Mouse (Mus musculus) c-Kit-positive CD71-positive TER-119-negative erythroid progenitor cells, embryonic 14.5 days (primary cell): Measurements from ENCODE around the gene Daam1.
A peak's percentile ranks its signal among the peaks of the same experiment; 100 is the strongest.

Experiments used
- DNase-seq: peaks from one replicate; pipeline ENCODE4 v3.0.0-alpha.2; 2013; ENCODE audit warnings: low read depth

Daam1 gene

DNA sequence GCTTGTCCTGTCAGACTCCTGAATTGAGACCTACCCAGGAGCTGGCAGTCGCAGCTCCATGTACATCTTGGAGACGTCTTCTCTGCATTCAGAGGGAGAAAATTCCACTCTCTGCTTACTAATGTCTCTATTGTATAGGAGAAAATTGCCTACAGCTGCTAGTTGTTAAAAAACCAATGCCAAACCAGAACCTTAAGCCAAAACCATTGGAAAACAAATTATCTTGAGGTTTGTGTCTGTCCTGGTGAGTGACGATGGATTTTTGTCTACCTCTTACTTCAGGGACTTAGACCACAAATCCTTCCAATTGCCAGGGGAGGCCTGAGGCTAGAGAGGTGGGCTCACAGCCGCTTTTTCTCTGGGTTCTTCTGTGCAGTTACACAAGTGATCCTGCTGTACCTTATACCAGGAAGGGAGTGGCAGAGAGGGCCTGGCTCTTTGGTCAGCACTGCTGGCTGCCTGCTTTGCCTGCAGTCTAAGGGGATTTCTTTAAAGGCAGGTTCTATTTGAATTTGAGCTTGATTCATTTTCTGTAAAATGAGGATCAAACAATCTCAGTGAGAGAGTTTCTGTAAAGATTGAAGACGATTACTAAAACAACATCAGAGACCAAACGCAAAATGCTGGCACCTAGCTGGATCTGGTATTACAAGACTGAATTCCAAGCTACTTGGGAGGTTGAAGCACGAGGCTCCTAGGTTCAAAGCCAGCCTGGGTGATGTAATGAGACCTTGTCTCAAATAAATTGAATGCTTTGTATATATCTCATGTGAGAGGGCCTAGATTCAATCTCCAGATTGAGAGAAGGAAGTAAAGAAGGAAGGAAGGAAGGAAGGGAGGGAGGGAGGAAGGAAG is 68.0 kb downstream of the Daam1 start:
- no peak for DNase-seq

DNA sequence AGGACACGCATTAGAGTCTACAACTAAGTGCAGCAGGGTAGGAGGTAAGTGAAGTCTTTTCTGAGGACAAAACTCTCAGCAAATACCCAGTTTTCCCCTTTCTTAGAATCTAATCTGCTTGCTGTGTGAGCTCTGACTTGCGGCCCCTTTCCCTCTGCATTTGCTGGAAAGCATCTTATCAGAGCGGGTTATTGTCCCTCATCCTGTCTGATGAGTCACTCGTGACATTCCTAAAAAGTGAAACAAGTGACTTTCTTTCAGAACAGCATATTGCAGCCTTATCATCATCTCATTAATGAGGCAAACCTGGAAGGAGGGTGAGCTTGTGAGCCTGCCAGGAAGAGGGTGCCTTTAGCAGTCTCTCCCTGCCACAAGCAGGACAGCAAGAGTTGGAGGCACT is 68.7 kb downstream of the Daam1 start:
- DNase-seq = no peak

DNA sequence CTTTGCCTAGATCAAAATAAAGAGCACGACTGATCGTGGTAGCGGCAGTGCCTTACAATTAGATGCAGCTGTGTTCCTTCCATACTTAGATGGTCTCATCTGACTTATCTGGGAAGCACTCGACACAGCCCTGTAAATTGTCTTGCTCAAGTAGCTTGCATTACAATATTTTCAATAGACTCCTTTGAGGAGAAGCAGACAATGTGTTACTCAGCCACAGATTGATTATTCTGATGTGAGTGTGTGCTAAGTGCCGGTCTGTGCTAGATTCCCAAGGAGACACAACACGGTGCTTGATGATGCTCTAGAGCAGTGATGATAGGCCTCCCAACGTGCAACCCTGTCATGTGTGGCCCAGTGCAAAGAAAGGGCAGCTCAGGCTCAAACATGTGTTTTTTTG is 70.3 kb downstream of the Daam1 start:
- DNase-seq = no peak

DNA sequence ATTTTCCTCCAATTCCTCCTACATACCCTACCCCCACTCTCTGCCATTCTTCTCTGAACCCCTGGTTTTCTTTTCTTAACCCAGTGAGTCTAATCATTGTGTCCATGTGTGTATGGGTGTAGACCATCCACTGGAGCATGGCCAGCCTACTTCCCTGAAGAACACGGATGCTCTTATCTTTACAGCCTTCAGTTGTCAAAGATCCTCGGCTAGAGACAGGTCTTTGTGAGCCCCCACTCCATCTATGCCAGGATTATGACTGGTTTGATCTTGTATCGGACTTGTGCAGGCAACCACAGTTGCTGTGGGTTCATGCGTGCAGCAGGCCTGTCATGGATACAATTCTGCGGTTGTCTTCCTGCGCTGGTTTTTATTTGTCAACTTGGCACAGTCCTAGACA is 71.0 kb downstream of the Daam1 start:
- peak; percentile 66 for DNase-seq

DNA sequence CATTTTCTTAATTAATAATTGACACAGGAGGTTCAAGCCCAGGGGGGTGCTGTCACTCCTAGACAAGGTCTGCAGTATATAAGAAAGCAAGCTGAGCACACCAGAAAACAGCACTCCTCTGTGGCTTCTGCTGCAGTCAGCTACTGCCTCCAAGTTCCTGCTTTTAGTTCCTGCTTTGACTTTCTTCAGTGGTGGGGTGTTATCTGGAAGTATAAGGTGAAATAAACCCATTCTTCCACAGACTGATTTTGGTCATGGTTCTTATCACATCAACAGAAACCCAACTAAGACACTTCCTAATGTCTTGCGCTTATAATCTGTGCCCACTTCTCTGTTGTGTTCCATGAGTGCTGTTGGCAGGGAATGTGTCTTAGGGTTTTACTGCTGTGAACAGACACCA is 71.4 kb downstream of the Daam1 start:
- DNase-seq = no peak

DNA sequence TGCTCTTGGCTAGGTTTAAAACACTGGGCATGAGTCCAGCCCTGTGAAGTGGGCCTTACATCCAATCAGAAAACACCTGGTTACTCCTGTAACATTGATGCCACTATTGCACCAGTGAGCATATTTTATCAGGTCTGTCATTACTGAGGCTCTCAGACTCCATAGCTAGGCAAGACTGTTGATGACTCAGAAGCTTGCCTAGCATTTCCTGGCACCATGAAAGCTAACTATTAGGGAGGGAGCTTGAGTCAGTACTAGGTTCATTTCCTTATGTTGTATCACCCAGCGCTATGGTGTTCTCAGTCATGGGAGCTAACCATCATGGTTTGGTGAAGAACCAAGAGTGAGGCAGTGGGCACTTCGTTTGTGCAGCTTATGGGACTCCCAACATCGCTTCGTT is 72.3 kb downstream of the Daam1 start:
- DNase-seq = no peak

DNA sequence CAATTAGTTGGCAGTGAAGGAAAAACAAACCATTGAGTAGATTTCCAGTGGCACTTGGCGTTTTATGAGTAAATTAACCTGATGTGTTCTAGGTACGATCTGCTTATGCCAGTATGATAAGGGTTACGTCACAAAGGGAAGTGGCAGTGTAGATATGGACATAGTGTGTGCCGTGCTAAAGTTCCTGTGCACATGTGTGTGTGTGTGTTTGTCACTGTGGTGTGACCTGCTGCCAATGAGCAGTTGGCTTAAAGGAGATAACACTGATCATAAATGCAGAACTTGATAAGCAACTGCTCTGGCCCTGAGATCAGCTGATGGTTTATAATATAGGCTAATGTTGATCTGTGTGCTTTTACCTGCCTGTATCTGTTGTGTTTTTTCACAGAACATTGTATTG is 73.4 kb downstream of the Daam1 start:
- peak; percentile 62 for DNase-seq

DNA sequence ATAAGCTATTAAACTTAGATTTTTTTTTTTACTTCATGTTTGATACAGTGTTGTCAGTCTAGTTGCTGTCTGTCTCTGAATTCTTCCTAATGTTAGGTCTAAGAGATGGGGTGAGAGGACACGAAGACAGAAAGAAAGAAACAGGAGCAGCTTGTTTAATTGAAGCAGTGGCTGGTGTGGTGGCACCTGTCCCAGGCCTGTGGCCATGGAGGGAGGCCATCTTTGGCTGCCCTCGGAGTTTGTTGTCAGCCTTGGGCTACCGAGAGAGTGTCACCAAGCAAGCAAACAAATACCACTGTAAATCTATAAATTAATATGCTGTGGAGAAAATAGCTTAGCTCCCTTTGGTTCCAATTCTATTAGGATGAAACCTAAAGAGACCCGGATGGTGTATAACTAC is 74.0 kb downstream of the Daam1 start:
- no peak for DNase-seq

DNA sequence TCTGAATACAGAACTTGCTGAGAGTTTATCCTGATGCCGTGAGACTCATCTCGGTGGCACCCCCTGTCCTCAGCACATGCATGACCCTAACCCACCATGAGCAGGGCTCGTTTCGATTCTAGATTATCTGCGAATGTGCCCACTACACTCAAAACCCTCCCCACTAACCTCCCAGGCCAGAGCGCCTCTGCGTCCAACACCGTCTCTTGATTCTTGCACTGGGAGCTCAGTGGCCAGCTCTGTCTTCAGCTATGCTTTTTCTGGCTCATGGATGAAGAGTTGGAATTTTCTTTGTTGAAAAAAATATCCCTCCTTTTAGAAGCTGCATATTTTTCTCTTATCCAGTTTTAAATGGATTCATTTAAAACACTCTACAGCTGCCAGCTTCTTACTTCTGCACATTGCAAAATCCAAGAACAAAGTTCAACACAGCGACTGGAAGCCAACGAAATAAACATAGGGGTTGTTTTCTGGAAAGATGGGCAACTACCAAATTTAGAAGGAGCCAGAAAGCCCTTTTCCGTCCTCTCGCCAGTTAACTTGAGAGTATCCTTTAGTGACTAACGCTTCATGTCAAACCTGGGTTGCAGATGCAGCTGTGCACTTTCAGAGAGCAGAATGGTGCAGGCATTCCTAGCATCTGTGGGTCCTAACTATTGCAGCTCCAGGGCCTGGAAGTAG is 74.9 kb downstream of the Daam1 start:
- DNase-seq = no peak

DNA sequence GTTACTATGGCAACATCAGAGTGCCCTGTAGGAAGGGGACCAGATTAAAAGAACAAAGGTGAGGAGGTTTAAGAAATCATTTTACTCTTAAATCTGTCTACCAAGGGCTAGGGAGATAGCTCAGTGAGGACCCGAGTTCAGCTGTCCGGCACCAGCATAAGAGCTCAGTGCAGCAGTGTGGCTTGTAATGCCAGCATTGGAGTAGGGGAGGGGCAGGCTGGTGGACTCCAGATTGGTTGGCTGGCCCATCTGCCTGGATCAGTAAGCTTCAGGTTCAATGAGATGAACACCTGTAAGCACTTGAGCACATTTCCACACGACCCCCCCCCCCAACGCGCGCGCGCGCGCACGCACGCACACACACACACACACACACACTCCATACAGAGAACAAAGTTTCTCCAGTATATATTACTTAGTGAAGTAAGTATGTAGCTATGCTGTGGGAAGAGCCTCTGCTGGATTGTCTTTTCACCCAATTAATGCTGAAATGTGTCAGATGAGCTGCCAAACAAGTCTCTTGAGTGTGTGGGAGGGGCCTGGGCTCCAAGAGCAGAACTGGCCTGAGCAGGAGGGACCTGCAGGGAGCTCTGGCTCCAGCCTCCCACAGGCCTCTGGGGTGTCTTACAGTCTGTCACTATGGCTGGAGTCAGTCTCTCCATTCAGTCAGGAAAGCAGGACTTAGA is 75.8 kb downstream of the Daam1 start:
- DNase-seq = no peak

DNA sequence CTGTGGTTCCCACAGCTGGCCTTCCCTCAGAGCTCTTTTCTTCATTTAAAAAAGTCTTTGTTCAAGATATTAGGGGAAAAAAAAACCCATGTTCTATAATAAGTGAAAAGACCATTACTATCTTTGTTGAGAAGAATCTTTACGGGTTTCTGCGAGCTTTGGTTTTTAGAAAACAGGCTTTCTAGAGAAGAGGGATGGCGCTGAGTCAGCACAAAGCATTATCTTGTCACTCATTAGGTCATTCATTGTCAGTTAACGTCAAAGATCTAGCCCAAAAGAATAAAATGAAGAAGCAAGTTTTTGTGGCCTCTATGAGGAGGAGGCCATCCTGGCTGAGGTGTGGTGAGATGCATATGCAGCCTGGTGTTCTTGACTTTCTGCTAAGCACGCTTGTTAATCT is 78.1 kb downstream of the Daam1 start:
- no peak for DNase-seq

DNA sequence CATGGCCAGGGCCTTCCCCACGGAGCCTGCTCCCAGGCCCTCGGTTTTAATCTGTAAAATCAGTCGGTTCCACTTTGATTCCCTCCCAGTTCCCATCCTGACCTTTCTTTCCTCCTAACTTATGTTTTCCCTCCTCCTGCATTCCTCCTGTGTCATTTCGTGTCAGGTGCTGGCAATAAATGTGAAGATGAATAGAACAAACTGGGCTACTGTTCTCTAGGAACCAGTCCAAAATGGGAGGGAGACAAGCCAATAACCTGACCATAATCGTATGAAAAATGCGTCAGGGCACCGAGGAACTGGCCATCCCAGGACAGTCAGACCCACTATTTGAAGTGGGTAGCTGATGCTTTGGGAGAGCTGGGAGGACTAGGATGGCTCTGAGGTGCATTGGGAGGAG is 79.4 kb downstream of the Daam1 start:
- DNase-seq = no peak

DNA sequence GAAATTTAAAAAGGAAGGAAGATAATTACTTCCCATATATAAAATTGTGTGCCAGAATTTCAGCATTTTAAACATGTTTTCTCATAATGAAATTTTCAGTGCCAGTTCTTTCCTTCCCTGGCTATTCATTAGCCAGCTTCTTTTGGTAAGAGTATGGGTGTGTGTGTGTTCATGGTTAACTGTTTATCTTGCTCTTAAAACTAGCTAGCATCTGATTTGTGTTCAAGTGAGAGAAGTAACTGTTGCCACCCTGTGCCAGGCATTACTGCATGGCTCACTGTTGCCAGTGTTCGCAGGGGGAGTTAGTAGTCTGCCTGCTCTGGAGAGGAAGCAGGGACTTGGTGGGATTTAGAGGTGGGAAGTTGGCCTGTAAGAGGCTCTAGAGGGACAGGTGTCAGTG is 81.4 kb downstream of the Daam1 start:
- no peak for DNase-seq

DNA sequence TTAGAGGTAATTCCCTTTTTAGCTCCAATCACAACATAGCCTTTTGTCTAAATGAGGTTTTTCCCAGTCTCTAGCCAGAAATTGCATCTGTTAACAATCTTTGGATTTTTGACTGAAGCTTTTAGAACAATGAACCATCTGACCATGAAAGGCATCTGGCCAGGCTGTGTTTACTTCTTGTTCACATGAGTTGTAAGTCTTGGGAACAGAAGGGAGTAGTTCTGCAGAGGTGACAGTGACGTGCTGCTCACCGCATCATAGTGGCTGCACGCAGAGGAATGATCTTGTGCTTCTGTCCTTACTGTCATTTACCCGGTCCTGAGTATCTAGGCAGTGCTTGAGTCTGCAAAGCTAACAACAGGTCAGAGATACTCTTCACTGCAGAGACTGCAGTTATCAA is 88.3 kb downstream of the Daam1 start:
- no peak for DNase-seq

DNA sequence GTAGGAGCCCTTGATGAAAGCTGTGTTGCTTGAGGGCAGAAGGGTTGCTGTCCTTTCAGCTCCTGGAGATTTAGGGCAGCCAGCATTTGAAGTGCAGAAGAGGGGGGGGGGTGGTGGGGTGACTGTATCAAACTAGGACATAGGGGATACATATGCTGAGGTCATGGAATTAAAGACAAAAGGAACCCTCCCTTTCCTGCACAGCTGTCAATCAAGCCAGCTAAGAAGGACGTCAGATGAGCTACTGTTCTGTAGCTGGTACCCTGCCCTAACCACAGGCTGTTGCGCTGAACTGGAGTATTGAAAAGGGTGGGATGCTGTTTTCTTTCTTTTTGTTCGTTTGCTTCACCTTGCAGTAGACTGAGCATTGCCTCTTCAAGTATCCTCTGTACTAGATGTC is 89.1 kb downstream of the Daam1 start:
- no peak for DNase-seq

DNA sequence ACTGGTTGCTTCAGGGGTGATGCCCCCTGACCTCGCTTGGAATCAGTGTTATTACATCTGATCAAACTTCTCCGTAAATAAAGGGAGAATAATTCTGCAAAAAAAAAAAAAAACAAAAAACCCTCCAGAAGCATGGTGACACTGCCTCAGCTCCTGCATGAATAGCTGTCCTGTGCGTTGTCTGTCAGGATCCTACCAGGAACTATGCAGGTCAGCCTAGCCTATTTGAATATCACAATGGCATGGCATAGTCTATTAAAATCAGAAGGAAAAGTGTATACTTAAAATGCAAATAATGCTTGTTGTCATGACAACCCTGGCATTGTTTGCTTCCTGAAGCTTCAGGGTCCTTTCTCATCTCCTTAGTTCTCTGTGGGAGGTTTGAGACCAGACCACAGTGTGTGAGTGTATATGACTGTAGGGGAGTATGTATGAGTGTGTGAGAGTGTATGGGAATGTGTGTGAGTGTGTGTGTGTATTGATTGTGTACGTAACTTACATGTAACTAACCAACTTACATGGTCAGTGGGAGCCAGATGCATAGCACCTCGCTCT is 92.0 kb downstream of the Daam1 start:
- DNase-seq = no peak

DNA sequence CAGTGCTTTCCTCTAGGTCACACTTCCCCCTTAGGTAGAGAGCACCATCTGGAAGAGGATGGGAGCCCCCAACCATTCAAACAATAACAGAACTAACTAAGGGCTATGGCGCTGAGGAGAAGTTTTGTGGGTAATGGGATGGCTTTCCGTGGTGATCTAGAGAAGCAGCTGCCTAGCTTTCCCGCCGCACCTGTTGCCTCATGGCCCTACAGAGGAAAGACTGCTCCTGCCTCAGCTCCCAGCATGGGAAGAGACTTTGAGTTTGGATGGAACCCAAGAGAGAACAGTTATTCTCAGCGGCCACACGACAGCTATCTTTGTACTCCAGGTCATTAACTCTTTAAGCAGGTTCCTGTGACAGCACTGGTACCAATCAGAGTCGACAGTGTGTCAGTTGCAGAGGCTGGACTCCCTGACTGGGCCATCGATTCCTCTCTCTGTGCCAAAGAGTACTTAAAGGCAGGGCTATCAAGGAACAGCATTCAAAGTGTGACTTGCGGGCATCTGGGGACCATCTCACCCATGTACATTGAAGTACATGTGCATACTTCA is 94.2 kb downstream of the Daam1 start:
- DNase-seq = no peak

DNA sequence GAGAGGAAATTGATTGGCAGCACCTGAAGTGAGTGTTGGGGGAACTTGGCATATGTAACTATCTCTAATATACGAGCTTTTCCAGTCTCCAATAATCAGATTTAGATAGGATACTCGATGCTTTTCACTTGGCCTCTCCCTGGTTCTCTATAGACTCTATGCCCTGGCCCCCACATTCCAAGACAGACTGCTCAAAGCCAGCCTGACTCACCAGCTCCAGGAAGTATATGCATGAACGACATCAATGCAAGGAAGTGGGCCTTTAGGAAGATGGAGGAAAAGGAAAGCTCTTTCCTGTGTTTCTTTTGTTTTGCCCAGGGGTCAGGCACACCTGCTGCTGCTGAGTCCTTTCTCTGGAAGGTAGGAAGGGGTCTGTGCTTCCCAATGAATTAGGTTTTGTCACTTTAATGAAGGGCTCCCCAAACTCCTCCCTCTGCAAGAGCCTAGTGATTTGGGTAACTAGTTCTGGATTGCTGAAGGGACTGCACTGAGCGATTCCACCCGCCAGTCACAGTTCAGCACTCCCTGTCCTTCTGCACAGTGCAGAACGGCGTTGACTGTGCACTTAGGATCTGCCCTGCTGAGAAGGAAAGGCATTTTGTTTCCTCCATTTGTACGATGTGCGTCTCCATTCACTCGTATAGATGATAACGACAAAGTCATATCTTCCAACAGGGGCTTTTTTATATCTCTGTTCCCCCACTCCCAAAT is 95.3 kb downstream of the Daam1 start:
- DNase-seq = no peak

DNA sequence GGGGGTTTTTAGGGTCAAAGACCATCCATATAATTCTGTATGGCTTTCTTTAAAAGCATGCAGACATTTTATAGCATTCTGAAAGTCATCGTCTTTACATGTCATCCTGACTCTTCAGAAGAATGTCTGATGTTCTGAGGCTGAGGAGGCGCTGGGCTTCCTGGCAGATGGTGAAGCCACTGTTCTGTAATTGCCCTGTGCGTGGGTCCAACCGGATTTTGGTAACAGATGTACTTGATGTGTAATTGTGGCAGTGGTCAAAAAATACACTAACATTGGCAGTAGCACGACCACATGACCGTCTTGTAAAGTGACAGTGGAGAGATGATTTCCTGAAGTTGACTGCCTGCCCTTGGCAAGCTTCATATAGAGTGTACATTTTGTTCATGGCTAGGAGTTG is 97.2 kb downstream of the Daam1 start:
- DNase-seq = no peak

DNA sequence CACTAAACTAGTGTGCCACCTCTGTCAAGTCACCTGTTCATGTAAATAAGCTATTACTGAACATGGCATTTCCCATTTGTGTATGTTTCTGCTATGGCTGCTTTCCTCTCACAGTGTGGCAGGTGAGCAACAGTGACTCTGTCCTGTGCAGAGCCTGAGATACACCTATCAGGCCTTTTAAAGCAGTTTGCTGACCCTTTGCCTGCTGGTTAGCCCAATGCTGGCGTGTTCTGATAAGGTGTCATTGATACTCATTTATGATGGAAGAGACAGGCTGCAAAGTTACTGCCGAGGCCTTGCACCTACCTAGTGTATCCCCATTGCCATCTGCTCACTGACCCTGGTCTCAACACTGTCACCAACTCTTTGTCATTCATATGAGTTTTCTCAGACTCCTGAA is 99.0 kb downstream of the Daam1 start:
- DNase-seq = peak; percentile 38

DNA sequence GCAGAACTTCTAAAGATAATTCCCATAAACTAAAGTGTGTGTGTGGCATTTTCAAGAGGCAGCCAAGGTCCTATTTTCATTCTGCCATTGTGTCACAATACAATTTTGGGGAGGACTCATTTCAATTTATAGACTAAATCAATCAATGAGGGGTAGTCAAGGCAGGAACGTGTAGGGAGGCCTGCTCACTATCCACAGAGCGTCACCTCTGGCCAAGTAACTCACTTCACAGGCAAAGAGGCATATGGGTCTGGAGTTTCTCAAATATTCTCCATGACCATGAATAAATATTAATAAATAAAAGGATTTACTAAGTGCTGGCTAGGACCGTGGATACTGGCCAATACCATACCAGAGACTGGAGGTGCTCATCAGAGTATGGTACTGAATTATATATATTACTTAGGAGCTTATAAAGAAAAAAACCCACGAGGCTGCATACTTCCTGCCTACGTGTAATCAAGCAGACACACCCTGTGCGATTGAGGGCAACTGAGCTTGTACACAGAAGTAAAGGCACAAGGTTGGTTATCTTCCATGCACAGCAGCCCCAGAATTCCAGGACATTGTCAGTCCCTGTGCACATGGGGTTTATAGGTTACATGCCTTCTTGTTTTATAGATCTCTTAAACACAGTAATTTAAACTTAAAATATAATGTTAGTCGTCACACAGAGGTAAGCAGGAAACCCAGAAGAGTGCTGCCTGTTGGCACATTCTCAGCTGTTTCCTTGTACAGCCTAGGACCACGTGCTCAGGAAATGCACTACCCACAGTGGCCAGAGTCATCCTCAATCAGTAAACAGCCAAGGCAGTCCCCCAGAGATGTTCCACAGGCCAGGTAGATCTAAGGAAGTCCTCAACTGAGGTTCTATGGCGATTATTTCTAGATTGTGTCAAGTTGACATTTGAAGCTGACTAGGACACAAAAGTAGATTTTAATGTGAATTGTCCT is 101.8 kb downstream of the Daam1 start:
- DNase-seq = peak; percentile 80
